Mouse (Mus musculus) left cerebral cortex, postnatal 36 days (tissue): Measurements from ENCODE around the gene Lrrc57. TPM values are rescaled to one million over a fixed set of nuclear protein-coding genes. Genes with fewer than 3 reads are reported as not detected.

Experiments used
- DNase-seq, 2 experiments: peaks; one replicate each; pipeline ENCODE4 v3.0.0; 2021 to 2022; ENCODE audit warnings: low spot score in 2 of 2, mixed read lengths in 1 of 2
- intact Hi-C: fragments of 180-260 bp; cut with DNase I; formaldehyde crosslinking; loops from one replicate; pipeline ENCODE4 v1.15.1; 2025
- total RNA-seq, 2 experiments: library from RNA; stranded (reverse); gene quantifications; 2 replicates each; pipeline ENCODE4 v1.2.3; 2021

Lrrc57 gene
- total RNA-seq, 2 experiments from 2014 or later: 34.5 to 44.9 TPM

GRCm38 (mm10) chr2:120561524-120561923 is 47.8 kb downstream of the Lrrc57 start:
- no peak for DNase-seq
- intact Hi-C loops: no loop called here

DNA sequence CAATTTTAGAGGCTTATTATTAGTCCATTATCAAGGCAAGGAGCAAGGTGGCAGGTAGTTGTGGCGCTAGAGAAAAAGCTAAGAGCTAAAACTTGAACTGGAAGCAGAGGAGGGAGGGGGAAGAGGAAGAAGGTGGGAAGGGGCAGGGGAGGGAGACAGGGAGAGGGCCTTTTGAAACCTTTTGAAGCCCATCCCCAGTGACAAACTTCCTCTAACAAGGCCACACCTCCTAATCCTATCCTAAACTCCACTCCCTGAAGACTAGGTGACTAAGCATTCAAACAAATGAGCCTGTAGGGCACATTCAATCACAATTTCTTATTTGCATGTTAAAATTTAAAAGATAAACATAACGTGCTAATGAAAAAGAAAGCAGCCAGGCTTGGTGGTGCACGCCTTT is 50.5 kb downstream of the Lrrc57 start:
- DNase-seq: no peak
- intact Hi-C loops: no loop called here

DNA sequence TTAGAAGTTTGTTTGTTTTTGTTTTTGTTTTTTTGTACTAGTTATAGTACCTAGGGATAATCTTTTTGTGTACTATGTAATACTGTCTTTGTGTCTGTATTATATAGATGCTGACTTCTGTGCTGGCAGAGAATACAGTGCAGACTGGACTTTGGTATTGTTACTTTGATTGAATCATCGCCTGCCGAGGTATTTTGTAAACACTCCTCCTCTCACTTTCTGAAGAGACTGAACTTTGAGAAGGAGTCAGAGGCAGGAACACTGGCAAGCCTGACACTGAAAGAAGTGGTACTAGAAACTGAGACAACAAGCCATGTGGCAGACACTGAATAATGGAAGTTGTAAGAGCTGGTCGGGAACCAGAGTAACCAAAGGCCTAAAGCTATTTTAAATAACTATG is 52.5 kb downstream of the Lrrc57 start:
- no peak for DNase-seq
- intact Hi-C loops: no loop called here

Other genes starting within 250 kb of the Lrrc57 start
- gene Ganc, start 205.6 kb downstream of the Lrrc57 start, total RNA-seq: 10 to 100 TPM; 14.2 to 15.0 TPM
- gene Tmem87a, start 205.4 kb downstream of the Lrrc57 start, total RNA-seq: 10 to 100 TPM; 35.1 to 40.0 TPM
- gene Capn3, start 153.5 kb downstream of the Lrrc57 start, total RNA-seq: 1 to 10 TPM; 4.0 to 4.4 TPM
- 100 to 1,000 TPM; 154 to 162 TPM for gene Zfp106, start 45.7 kb downstream of the Lrrc57 start, total RNA-seq
- gene Snap23, start 41.8 kb downstream of the Lrrc57 start, total RNA-seq: 10 to 100 TPM; 13.3 to 15.9 TPM
- gene Haus2, start 137 bp downstream of the Lrrc57 start, total RNA-seq: 10 to 100 TPM; 14.0 to 15.1 TPM
- gene Stard9, start 19.6 kb upstream of the Lrrc57 start, total RNA-seq: 10 to 100 TPM in 1 of 2 experiments, 1 to 10 TPM in 1; 7.1 to 10.2 TPM
- gene Cdan1, start 240.6 kb upstream of the Lrrc57 start, total RNA-seq: 10 to 100 TPM; 22.8 to 32.1 TPM
- gene Ttbk2, start 241.1 kb upstream of the Lrrc57 start, total RNA-seq: 10 to 100 TPM; 89.4 to 90.6 TPM